Mouse (Mus musculus) cerebellum, postnatal 25 days (tissue): ENCODE results near the gene Prph2.

Source experiments
- DNase-seq, 2 experiments: peaks; one replicate each; pipeline ENCODE4 v3.0.0; 2021; ENCODE audit warnings: mixed read lengths in 2 of 2

Prph2 gene

GRCm38 (mm10) chr17:46890843-46891594 is 19.2 kb upstream of the Prph2 start:
- peak in 1 of 2 experiments; percentile 69 for DNase-seq

GRCm38 (mm10) chr17:46895426-46895825 is 14.8 kb upstream of the Prph2 start:
- DNase-seq = no peak

- no peak for DNase-seq
Observed at GRCm38 (mm10) chr17:46897221-46897950, 12.9 kb upstream of the Prph2 start.

DNA sequence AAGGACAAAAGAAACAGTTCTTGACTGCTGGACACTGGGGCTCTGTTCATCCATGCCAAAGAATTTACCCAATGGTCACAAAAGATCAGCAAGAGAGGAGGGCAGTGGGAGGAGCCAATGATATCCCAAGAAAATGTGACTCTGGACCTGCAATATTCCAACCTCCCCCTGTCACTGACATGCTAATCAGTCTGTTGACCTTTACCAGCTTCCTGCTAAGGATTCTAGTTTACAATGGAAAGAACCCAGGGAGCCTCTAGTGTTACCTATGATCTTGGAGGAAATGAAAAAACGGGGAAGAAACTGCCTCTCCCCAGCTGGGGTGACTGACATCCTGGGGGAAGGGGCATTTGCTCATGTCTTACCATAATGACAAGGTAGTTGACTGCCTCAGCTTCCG is 9.3 kb upstream of the Prph2 start:
- DNase-seq = no peak

DNA sequence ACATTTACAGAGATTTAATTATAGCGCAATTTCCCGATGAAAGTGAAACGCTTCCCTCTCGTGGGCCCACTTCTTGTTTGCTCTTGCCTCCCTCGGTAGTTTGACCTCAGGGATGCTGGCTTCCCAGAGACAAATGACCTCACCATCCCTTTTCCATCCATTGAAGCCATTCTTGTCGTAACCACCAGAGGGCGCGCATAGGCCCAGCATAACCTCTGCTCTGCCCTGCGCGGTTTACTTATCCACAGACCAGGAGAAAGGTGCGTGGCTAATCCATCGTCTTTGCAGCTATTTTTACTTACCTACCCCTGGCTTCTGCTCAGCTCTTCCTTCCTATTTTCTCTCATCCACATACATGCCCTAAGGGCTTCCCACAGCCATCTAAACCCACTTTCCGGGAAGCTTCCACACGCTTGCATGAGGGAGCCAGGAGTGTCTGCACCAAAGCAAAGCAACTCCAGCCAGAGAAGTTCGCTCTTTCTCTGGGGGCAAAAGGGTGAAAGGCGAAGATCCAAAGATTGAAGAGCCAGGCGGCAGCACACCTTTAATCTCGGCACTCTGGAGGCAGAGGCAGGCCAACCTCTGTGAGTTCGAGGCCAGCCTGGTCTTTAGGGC is 6.3 kb upstream of the Prph2 start:
- peak; percentile 85 to 90 for DNase-seq

GRCm38 (mm10) chr17:46912331-46912730 is 2.1 kb downstream of the Prph2 start:
- DNase-seq = no peak

DNA sequence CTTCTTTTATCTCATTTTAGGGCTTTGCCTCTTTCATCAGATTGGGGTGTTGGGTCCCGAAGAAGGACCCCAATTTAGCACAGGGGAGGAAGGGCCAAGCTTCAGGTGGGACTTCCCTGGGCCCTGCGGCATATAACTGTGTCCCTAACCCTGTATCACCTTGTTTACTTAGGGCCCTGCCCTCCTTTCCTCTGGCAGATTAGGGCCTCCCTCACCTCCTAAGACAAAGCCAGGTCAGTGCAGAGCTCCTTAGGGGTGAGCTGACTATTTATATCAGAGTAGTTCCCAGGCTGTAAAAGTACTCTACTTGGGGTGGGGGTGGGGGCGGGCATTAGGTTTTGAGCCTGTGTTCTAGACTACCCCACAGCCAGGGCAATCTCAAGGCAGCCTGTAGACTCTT is 4.9 kb downstream of the Prph2 start:
- no peak for DNase-seq

GRCm38 (mm10) chr17:46918951-46919350 is 8.7 kb downstream of the Prph2 start:
- DNase-seq = no peak

- DNase-seq = no peak
Observed at GRCm38 (mm10) chr17:46920855-46921254, 10.6 kb downstream of the Prph2 start.

GRCm38 (mm10) chr17:46926192-46926591 is 15.9 kb downstream of the Prph2 start:
- DNase-seq = no peak

DNA sequence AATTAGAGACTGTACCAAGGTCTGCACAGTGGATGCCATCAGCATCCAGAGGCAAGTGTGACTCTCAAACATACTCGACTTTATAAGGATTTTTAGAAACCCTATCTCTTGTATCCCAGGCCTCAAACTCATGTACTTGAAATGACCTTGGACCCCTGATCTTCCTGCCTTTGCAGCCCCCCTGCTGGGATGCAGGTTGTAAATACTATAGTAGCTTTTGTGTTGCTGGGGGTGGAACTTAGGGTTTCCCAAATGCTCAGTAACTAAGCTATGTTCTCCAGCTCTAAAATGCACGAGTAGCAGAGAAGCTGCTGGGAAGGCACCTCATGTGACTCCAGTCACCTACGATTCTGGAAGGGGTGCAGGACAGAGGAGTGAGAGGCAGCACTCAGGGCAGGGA is 16.7 kb downstream of the Prph2 start:
- no peak for DNase-seq

DNA sequence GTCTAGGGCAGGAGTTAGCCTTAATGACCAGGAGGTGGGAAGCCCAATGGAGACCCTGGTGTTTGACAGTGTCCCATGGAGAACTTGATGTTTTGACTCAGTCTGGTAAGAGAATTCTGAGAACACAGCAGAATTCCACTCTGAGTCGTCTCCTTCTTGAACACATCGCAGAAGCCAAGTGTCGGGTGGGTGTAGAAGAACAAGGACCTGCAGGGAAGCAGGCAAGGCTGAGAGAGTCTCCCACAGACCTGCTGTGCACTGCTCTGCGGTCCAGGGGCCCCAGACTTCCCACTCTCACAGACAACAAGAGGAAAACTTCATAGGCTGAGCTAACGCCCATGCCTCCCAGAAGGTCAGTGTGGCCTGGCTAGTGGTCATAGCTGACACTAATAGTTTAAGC is 17.5 kb downstream of the Prph2 start:
- no peak for DNase-seq

- no peak for DNase-seq
Observed at GRCm38 (mm10) chr17:46929277-46929676, 19.0 kb downstream of the Prph2 start.

DNA sequence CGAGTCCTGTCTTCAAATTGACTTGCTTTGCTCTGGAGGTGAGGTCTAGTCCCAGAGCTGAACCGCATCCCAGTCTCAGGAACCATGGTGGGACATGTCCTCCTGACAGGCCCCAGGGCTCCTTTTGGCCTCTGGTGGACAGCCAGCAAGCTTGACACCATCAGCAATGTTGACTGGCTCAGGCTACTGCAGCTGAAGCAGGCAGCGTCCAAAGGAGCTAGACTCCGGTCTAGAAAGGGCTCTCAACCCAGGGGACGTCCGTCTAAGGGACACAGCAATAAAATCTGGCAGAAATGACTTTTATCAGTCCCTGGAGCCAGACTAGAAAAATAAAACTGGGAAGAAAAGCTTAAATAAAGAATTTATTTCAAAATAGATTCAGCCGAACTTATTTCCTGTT is 19.6 kb downstream of the Prph2 start:
- no peak for DNase-seq

DNA sequence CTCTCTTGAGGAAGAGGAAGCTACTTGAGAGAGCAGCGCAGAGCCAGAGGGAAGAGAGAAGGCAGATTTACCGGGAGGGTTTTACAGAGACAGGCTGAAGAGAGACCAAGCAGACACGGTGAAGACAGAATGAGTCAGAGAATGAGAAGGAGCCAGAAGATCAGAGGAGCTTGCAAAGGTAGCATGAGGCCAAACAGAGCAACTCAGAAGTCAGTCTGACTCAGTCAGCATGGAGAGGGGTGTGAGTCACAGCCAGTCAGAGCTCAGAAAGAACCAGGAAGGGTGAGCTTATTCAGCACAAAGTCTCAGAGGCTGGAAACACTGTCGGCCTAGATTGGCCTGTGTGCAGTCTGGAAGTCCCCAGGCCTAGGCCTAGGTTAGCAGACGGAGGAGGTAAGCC is 22.7 kb downstream of the Prph2 start:
- no peak for DNase-seq

GRCm38 (mm10) chr17:46933557-46934348 is 23.5 kb downstream of the Prph2 start:
- DNase-seq = peak; percentile 60 to 77

- no peak for DNase-seq
Observed at GRCm38 (mm10) chr17:46940461-46940860, 30.2 kb downstream of the Prph2 start.

GRCm38 (mm10) chr17:46942421-46942820 is 32.2 kb downstream of the Prph2 start:
- no peak for DNase-seq

DNA sequence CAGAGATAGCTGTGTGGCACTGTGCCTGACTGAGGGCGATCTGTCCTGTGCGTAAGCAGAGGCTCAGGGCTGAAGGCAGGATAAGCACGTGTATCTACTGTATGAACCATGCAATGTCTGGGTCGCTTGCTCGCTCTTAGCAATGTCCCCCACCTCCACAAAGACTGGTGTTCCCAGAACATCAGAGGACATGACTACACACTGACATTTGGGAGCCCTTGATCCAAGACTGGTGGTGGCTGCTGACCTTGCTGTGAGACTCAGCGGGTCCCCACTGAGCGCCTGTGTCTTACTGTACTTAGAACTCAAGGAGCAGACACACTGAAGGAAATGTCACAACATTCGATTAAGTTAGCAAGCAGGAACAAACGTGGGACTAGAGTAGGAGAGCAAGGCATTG is 36.0 kb downstream of the Prph2 start:
- no peak for DNase-seq

- DNase-seq = no peak
Observed at GRCm38 (mm10) chr17:46958045-46958444, 47.8 kb downstream of the Prph2 start.

DNA sequence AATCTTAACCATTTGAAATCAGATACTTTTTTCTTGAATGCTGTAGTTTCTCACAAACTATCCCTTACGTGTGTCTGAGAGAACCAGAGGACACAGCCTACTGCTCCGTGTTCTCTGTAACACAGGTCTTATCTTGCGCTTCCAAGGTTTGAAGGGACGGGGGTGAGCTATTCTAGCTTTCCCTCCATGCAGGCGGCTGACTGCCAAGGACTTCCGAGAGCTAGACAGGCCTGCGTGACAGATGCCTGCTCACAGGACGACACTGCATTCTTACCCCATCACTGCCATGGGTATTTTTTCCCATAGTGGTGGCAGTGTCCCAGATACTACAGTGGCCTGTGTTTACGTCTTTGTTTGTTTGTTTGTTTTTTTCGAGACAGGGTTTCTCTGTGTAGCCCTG is 50.0 kb downstream of the Prph2 start:
- no peak for DNase-seq

DNA sequence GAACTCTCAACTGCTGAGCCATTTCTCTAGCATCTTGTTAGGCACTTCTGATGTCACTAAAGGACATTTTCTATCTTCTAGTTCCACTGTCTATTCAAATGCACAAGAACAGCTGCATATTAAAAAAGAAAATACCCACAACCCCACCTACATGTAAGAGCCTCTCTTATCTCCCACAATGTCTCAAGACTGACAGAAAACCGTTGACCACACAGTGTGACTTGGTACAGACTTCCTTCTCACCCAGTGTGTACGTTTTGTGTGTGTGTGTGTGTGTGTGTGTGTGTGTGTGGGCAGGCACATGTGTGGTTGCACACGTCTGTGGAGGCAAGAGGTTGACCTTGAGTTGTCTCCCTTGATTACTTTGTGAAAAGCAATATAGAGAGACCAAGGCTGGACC is 51.9 kb downstream of the Prph2 start:
- DNase-seq = no peak

GRCm38 (mm10) chr17:46963186-46963585 is 52.9 kb downstream of the Prph2 start:
- DNase-seq = peak; percentile 44 to 74
